Mouse (Mus musculus): Measurements from ENCODE around the gene Hsf5. TPM values are rescaled to one million over a fixed set of nuclear protein-coding genes. Genes with fewer than 3 reads are reported as not detected.

The Hsf5 gene
- total RNA-seq, 2 experiments from 2014 or later: 0.09 to 0.10 TPM

GRCm38 (mm10) chr11:87590841-87591525 is 26.0 kb upstream of the Hsf5 start:
- DNase-seq: peak; percentile 47

- DNase-seq: peak; percentile 99
Measured at GRCm38 (mm10) chr11:87591526-87592353, 25.2 kb upstream of the Hsf5 start, which contains the start of gene Mtmr4. Gene Mtmr4 (plus strand): TSS chr11:87592162.

- DNase-seq: no peak
Measured at GRCm38 (mm10) chr11:87592354-87592695, 24.6 kb upstream of the Hsf5 start.

GRCm38 (mm10) chr11:87592713-87593598 is 24.0 kb upstream of the Hsf5 start:
- peak; percentile 4 for DNase-seq

GRCm38 (mm10) chr11:87595327-87595841 is 21.6 kb upstream of the Hsf5 start:
- peak; percentile 86 for DNase-seq

- peak; percentile 12 for DNase-seq
Measured at GRCm38 (mm10) chr11:87595976-87596375, 21.0 kb upstream of the Hsf5 start.

- DNase-seq: peak; percentile 3
Measured at GRCm38 (mm10) chr11:87596492-87596891, 20.5 kb upstream of the Hsf5 start.

GRCm38 (mm10) chr11:87597061-87597460 is 19.9 kb upstream of the Hsf5 start:
- peak; percentile 3 for DNase-seq

GRCm38 (mm10) chr11:87599395-87600089 is 17.4 kb upstream of the Hsf5 start:
- DNase-seq: no peak

GRCm38 (mm10) chr11:87600322-87600853 is 16.6 kb upstream of the Hsf5 start:
- no peak for DNase-seq

GRCm38 (mm10) chr11:87602234-87602633 is 14.7 kb upstream of the Hsf5 start:
- no peak for DNase-seq

GRCm38 (mm10) chr11:87603571-87603970 is 13.4 kb upstream of the Hsf5 start:
- no peak for DNase-seq

GRCm38 (mm10) chr11:87609264-87609663 is 7.7 kb upstream of the Hsf5 start:
- DNase-seq: no peak

GRCm38 (mm10) chr11:87611547-87611946 is 5.4 kb upstream of the Hsf5 start:
- DNase-seq: no peak

GRCm38 (mm10) chr11:87613972-87614371 is 3.0 kb upstream of the Hsf5 start:
- no peak for DNase-seq

- no peak for DNase-seq
Measured at GRCm38 (mm10) chr11:87615551-87615950, 1.4 kb upstream of the Hsf5 start.

- no peak for DNase-seq
Measured at GRCm38 (mm10) chr11:87615952-87616351, 1.0 kb upstream of the Hsf5 start.

GRCm38 (mm10) chr11:87617606-87618005 is 642 bp downstream of the Hsf5 start:
- DNase-seq: no peak

- DNase-seq: no peak
Measured at GRCm38 (mm10) chr11:87623160-87623559, 6.2 kb downstream of the Hsf5 start.

- peak; percentile 53 for DNase-seq
Measured at GRCm38 (mm10) chr11:87629859-87630258, 12.9 kb downstream of the Hsf5 start.

GRCm38 (mm10) chr11:87638793-87639192 is 21.8 kb downstream of the Hsf5 start:
- DNase-seq: no peak

GRCm38 (mm10) chr11:87639206-87639605 is 22.2 kb downstream of the Hsf5 start:
- DNase-seq: peak; percentile 72

Measured in heart, postnatal 4 days (tissue).